Mouse (Mus musculus): ENCODE measurements around the gene Prr18. TPM values are rescaled to one million over a fixed set of nuclear protein-coding genes. Genes with fewer than 3 reads are reported as not detected.
"Not testable (repeated sequence)": the region's sequence is repeated elsewhere in the genome, so short reads cannot be mapped to it uniquely, and the experiment has no call there.

The Prr18 gene
- total RNA-seq (2021) (under 1 TPM; 0.07 to 0.13 TPM), polyA plus RNA-seq (2012; rRNA removed) (0.18 and 0.23 TPM in 2 replicates)
- long read RNA-seq = 0 reads

DNA sequence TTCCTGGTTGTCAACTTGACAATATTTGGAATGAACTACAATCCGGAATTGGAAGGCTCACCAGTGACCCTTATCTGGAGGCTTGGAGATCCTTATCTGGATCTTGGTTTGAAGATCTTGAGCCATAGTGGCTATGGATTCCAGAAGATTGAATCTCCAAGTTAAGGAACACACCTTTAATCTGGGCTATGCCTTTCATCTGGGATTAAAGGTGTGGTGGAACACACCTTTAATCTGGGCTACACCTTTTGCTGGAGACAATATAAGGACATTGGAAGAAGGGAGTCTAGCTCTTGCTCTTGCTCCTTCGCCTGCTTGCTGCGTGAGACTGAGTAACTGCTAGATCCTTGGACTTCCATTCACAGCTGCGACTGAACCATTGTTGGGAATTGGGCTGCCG is at the start of gene Prr18:
Gene Prr18 (plus strand): TSS at position 301 of the 400 bp plus-strand sequence.
- H3K4me3 ChIP-seq; H3K9ac ChIP-seq (ENCODE audit: low read depth, low read length); H3K36me3 ChIP-seq (ENCODE audit: control insufficient read depth, insufficient read depth, low read length); H3K79me2 ChIP-seq (replicated peaks; ENCODE audit: control insufficient read depth, insufficient read depth, low read length); H3K27ac ChIP-seq; DNase-seq; intact Hi-C loops (cut with DNase I); H3K4me1 ChIP-seq (ENCODE audit: control insufficient read depth, insufficient read depth, low read length): not testable (repeated sequence)
- 100% methylated on average over 1 of the region's 5 CpGs for WGBS
- H3K27me3 ChIP-seq (ENCODE audit: control insufficient read depth, insufficient read depth, low read length) = peaks cover 16% of the 10 kb centered on the region

DNA sequence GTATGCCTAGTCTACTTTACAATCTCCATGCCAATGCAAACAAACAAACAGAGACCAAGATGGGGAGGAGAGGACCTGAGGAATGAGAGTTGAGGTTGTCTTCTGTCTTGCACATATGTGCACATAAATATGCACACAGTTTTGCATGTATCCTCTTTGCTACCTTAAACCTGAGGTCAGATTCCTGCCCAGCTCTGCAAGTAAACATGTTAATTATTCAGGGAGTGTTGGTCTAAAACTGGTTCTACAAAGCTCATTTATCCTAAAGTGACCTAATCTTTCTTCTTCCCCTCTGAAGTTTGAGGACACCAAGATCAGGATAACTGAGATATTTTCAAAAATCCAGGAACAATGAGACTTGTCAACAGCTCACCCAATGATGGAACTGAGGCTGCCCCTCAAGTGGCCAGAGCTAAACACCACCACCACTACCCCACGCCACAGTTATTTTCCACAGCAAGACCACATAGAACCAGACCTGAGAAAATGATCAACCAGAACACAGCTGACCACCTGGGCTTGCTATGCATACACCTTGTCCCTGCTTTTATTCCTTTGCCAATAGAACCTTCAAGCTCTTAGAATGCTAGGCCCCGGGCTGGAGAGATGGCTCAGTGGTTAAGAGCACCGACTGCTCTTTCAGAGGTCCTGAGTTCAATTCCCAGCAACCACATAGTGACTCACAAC is 47.1 kb upstream of the Prr18 start:
- intact Hi-C loops (cut with DNase I) = no loop called here
- WGBS = 93% methylated on average over 3 of the region's 3 CpGs
- peaks cover 31% of the 10 kb centered on the region for H3K36me3 ChIP-seq (ENCODE audit: control insufficient read depth, insufficient read depth, low read length)

GRCm38 (mm10) chr17:8290736-8291135 is 46.5 kb upstream of the Prr18 start:
- no peak overlapping the region for H3K27ac ChIP-seq
- H3K79me2 ChIP-seq (replicated peaks; ENCODE audit: control insufficient read depth, insufficient read depth, low read length) = peaks cover 12% of the 10 kb centered on the region
- H3K9ac ChIP-seq (ENCODE audit: low read depth, low read length) = no peak overlapping the region
- no peaks in the 10 kb centered on the region for H3K27me3 ChIP-seq (ENCODE audit: control insufficient read depth, insufficient read depth, low read length)
- H3K4me1 ChIP-seq (ENCODE audit: control insufficient read depth, insufficient read depth, low read length) = peaks cover 4% of the 10 kb centered on the region; the same call in 1 of the 2 replicates
- TF ChIP-seq EP300 (IDR thresholded peaks at IDR 0.05; ENCODE audit: insufficient read depth, low read depth, low read length) = no peak
- no peak for TF ChIP-seq CTCF (IDR thresholded peaks at IDR 0.05)
- TF ChIP-seq POLR2A (IDR thresholded peaks at IDR 0.05; ENCODE audit: insufficient read depth, low read depth, low read length) = no peak
- intact Hi-C loops (cut with DNase I) = no loop called here
- DNase-seq = no peak
- no peak overlapping the region for H3K4me3 ChIP-seq
- peaks cover 30% of the 10 kb centered on the region for H3K36me3 ChIP-seq (ENCODE audit: control insufficient read depth, insufficient read depth, low read length)

More for the DNA sequence above, 47.1 kb upstream of the Prr18 start:
- TF ChIP-seq CTCF (IDR thresholded peaks at IDR 0.05) (no peak), EP300 (IDR thresholded peaks at IDR 0.05; ENCODE audit: insufficient read depth, low read depth, low read length) (no peak)
- DNase-seq = no peak
- Histone ChIP-seq H3K79me2 (replicated peaks; ENCODE audit: control insufficient read depth, insufficient read depth, low read length) (peaks cover 12% of the 10 kb centered on the region), H3K27ac (no peak overlapping the region), H3K27me3 (ENCODE audit: control insufficient read depth, insufficient read depth, low read length) (no peaks in the 10 kb centered on the region), H3K4me1 (ENCODE audit: control insufficient read depth, insufficient read depth, low read length) (peaks cover 4% of the 10 kb centered on the region), H3K4me3 (no peak overlapping the region), H3K9ac (ENCODE audit: low read depth, low read length) (no peak overlapping the region)

GRCm38 (mm10) chr17:8295825-8296224 is 41.4 kb upstream of the Prr18 start:
- 0 out of 2 replicates have a peak, but pooled peaks cover 1% of the 10 kb centered on the region for H3K4me1 ChIP-seq (ENCODE audit: control insufficient read depth, insufficient read depth, low read length)
- no peaks in the 10 kb centered on the region for H3K79me2 ChIP-seq (replicated peaks; ENCODE audit: control insufficient read depth, insufficient read depth, low read length)
- H3K27ac ChIP-seq = no peak overlapping the region
- no peak overlapping the region for H3K9ac ChIP-seq (ENCODE audit: low read depth, low read length)
- no peak for TF ChIP-seq EP300 (IDR thresholded peaks at IDR 0.05; ENCODE audit: insufficient read depth, low read depth, low read length)
- no peak for TF ChIP-seq POLR2A (IDR thresholded peaks at IDR 0.05; ENCODE audit: insufficient read depth, low read depth, low read length)
- TF ChIP-seq CTCF (IDR thresholded peaks at IDR 0.05) = peak; percentile 37; the same call in 1 of the 2 replicates
- no peaks in the 10 kb centered on the region for H3K27me3 ChIP-seq (ENCODE audit: control insufficient read depth, insufficient read depth, low read length)
- no peak for DNase-seq
- intact Hi-C loops (cut with DNase I) = no loop called here
- no peak overlapping the region for H3K4me3 ChIP-seq
- peaks cover 11% of the 10 kb centered on the region for H3K36me3 ChIP-seq (ENCODE audit: control insufficient read depth, insufficient read depth, low read length)

DNA sequence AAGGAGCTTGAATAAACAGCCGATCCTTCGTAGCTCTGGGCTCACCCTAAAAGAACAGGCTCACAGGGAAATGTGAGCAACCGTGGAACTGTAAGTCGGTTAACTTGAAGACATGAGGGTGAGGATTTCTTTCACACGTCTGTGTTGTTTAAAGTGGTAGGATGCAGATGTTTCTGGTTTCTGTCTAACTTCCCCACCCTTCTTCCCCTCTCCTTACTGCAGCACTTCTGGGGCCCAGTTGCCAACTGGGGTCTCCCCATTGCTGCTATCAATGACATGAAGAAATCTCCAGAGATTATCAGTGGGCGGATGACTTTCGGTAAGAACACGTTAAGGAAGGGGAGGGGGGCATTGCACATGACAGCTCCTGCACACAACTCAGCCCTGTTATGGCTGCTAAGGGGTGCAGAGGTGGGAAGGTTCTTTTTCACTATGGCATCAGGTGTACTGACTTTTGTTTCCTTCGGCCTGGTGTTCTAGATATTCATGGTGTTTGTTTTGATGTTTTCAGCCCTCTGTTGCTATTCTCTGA is 40.9 kb upstream of the Prr18 start:
- TF ChIP-seq CTCF (IDR thresholded peaks at IDR 0.05) = no peak
- TF ChIP-seq POLR2A (IDR thresholded peaks at IDR 0.05; ENCODE audit: insufficient read depth, low read depth, low read length) = no peak
- TF ChIP-seq EP300 (IDR thresholded peaks at IDR 0.05; ENCODE audit: insufficient read depth, low read depth, low read length) = no peak

DNA sequence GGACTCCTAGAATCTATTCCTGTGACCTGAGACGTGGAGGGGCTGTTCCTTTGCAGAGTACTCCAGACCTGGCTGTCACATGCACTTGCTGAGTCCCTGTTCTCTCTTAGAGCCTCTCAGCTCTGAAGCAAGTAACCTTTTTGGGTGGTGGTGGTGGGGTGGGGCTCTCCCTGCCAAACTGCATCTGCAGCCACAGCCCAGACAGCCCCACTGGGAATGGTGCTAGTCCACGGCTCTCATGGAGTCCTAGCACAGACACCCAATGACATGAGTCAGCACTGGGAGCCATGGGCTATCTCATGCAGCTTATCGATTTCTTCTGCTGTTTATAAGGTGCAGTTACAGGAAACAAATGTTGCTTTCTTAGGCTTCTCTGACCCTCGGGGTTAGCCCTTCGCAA is 39.5 kb upstream of the Prr18 start:
- H3K27ac ChIP-seq = no peak overlapping the region

More for the DNA sequence above, 40.9 kb upstream of the Prr18 start:
- Histone ChIP-seq H3K27ac (no peak overlapping the region), H3K4me3 (no peak overlapping the region), H3K4me1 (ENCODE audit: control insufficient read depth, insufficient read depth, low read length) (0 out of 2 replicates have a peak, but pooled peaks cover 1% of the 10 kb centered on the region), H3K79me2 (replicated peaks; ENCODE audit: control insufficient read depth, insufficient read depth, low read length) (no peaks in the 10 kb centered on the region), H3K27me3 (ENCODE audit: control insufficient read depth, insufficient read depth, low read length) (no peaks in the 10 kb centered on the region), H3K36me3 (ENCODE audit: control insufficient read depth, insufficient read depth, low read length) (peaks cover 8% of the 10 kb centered on the region; the same call in 1 of the 2 replicates), H3K9ac (ENCODE audit: low read depth, low read length) (no peak overlapping the region)
- DNase-seq = no peak
- WGBS = 75% methylated on average over 9 of the region's 9 CpGs
- intact Hi-C loops (cut with DNase I) = no loop called here

More for the DNA sequence above, 39.5 kb upstream of the Prr18 start:
- TF ChIP-seq POLR2A (IDR thresholded peaks at IDR 0.05; ENCODE audit: insufficient read depth, low read depth, low read length) (no peak), CTCF (IDR thresholded peaks at IDR 0.05) (no peak), EP300 (IDR thresholded peaks at IDR 0.05; ENCODE audit: insufficient read depth, low read depth, low read length) (no peak)
- intact Hi-C loops (cut with DNase I) = no loop called here
- H3K9ac ChIP-seq (ENCODE audit: low read depth, low read length) = no peak overlapping the region
- 76% methylated on average over 5 of the region's 5 CpGs for WGBS
- H3K27me3 ChIP-seq (ENCODE audit: control insufficient read depth, insufficient read depth, low read length) = no peaks in the 10 kb centered on the region
- no peaks in the 10 kb centered on the region for H3K4me1 ChIP-seq (ENCODE audit: control insufficient read depth, insufficient read depth, low read length)
- H3K79me2 ChIP-seq (replicated peaks; ENCODE audit: control insufficient read depth, insufficient read depth, low read length) = no peaks in the 10 kb centered on the region
- H3K4me3 ChIP-seq = no peak overlapping the region
- no peak for DNase-seq
- peaks cover 4% of the 10 kb centered on the region; the same call in 1 of the 2 replicates for H3K36me3 ChIP-seq (ENCODE audit: control insufficient read depth, insufficient read depth, low read length)
